Mouse (Mus musculus): ENCODE results near the gene Reps1. TPM values are rescaled to one million over a fixed set of nuclear protein-coding genes. Genes with fewer than 3 reads are reported as not detected.
A peak's percentile ranks its signal among the peaks of the same experiment; 100 is the strongest.

Gene Reps1
- 10 to 100 TPM; 22.8 to 25.3 TPM for total RNA-seq (2021)
- long read RNA-seq, experiment 1, transcript Reps1-210 (19 exons, 2,537 nt) = major isoform, 10 of 26 reads
- long read RNA-seq, experiment 1, partial matches to known transcripts = 1 of 26 reads
- long read RNA-seq, experiment 1, other reads (novel, unspliced or antisense) = 13 of 26 reads
- long read RNA-seq, experiment 2, transcript Reps1-210 (19 exons, 2,537 nt) = major isoform, 7 of 23 reads
- long read RNA-seq, experiment 2, partial matches to known transcripts = 2 of 23 reads
- long read RNA-seq, experiment 2, other reads (novel, unspliced or antisense) = 13 of 23 reads

DNA sequence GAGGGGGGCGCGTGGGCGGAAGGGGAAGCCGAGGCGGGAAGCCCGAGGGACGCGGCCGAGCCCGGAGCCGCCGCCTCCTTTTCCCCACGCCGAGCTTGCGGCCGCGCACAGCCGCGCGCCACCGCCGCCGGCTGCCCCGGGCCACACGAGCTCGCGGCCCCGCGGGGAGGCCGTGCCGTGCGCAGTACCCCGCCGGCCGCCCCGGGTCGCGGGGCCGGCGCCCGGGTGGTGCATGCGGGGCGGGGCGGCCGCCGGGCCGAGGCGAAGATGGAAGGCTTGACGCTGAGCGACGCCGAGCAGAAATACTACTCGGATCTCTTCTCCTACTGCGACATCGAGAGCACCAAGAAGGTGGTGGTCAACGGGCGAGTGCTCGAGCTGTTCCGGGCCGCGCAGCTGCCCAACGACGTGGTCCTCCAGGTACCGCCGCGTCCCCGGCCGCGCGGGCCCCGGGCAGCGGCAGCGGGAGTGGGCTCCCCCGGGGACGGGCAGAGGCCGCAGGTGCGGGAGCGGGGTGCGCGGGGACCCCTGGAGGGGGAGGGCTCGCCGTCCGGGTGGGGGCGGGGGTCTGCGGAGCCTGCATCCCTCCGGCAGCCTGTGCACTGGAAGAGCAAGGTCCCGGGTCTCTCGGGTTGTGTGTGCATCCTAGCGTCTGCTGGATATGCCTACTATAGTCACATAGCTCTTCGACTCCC, at the start of gene Reps1:
TSS of gene Reps1 (plus strand) at position 166 of the 695 bp plus-strand sequence.
- intact Hi-C loops (cut with DNase I) = loop anchor here (1.0 to 10.0 kb wide), 3 partner anchors 46 to 321 kb away; no protein-coding TSS in a partner anchor
- peak; percentile 54 for DNase-seq
- peak within 1 kb of the TSS; percentile 97 for H3K4me3 ChIP-seq
- H3K27ac ChIP-seq = peak within 1 kb of the TSS; percentile 93
- TF ChIP-seq CTCF (IDR thresholded peaks at IDR 0.05) = no peak

DNA sequence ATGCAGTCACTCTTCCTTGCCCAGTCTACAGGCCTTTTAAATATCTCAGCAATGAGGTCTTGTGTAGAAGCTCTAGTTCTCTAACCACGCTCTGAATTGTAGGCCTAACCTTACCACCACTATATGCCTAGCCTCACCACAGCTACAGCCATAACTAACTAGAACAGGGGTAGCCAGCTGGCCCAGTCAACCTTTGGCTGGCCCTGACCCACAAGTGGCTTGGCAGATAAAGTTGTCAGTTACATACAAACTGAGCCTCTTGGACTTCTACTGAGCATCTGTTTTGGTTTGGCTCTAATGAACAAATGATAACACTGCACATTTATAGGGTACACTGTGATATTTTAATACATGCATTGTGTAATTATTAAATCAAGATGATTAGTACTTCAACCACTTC, 48.9 kb upstream of the Reps1 start:
- TF ChIP-seq CTCF (IDR thresholded peaks at IDR 0.05) = no peak
- Histone ChIP-seq H3K27ac (no peak overlapping the region), H3K4me3 (no peak overlapping the region)
- intact Hi-C loops (cut with DNase I) = no loop called here
- DNase-seq = peak; percentile 72

DNA sequence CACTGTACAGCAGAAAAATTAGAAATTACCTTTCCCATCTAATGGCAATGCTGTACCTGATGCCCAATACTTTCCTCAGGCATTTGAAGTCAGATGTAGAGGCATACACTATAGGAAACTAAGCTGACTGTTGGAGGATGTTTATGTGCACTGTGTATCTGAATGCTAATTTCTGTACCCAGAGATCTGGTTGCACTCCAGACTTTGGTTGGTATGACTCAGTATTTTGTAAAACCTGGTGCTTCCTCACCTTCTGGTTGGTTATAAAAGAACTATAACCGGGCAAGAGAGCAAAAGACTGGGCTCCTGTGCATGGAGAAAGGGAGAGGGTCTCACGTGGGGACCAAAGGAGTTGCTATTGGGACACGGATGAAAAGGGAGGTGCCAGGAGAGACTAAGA, 48.4 kb upstream of the Reps1 start:
- H3K4me3 ChIP-seq = no peak overlapping the region
- DNase-seq = no peak
- no peak overlapping the region for H3K27ac ChIP-seq
- intact Hi-C loops (cut with DNase I) = no loop called here
- no peak for TF ChIP-seq CTCF (IDR thresholded peaks at IDR 0.05)

DNA sequence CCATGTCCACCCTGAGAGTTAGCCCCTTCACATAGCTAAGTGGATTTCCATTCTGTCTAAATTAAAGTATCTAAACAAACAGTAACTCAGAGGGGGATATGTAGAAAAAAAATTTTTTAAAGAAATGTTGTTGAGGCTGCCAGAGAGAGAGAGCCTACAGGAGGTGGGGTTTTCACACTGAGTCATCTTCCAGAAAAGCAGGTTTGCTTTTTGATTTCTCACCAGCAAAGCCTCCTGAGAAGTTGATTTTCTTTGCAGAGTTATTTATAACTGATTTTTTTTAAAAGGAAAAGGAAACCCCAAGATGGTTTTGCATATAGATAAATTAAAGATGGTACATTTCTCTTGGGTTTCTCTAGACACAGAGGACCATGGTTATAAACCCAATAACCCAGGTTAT, 47.5 kb upstream of the Reps1 start:
- no peak overlapping the region for H3K4me3 ChIP-seq
- intact Hi-C loops (cut with DNase I) = no loop called here

DNA sequence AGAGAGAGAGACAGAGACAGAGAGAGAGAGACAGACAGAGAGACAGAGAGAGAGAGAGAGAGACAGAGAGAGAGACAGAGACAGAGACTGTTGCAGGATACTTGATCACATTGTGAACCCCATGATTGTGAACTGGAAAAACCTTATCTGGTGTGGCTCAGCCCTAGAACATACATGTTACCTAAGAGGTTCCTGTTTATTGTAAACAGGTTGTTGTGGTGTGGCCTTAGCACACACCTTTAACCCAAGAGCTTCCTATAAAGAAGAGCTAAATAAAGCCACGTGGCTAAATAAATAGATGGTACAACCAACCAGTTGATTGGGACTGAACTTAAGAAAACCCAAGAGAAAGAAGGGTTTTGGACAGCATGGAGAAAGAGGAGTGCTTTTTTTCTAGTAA, 45.9 kb upstream of the Reps1 start:
- no peak for TF ChIP-seq CTCF (IDR thresholded peaks at IDR 0.05)
- H3K4me3 ChIP-seq = no peak overlapping the region
- no peak overlapping the region for H3K27ac ChIP-seq
- intact Hi-C loops (cut with DNase I) = no loop called here
- DNase-seq = no peak

More for the DNA sequence above, 47.5 kb upstream of the Reps1 start:
- no peak for TF ChIP-seq CTCF (IDR thresholded peaks at IDR 0.05)
- no peak for DNase-seq
- H3K27ac ChIP-seq = no peak overlapping the region

DNA sequence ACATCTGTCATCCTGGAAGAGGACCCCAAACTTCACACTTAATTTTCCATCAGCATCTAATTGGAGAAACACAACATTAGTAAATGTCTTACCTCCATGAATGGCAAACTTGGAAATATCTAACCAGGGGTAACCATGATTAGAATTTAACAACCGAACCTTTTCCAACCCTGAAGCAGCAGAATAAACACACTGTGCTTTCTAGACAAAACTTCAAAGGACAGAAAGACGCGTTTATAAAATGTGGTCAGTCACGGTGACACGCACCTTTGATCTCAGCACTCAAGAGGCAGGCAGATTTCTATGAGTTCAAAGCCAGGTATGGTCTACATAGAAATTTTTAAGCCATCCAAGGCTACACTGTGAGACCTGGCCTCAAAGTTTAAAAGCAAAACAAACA, 43.9 kb upstream of the Reps1 start:
- intact Hi-C loops (cut with DNase I) = no loop called here
- no peak overlapping the region for H3K27ac ChIP-seq
- no peak overlapping the region for H3K4me3 ChIP-seq
- no peak for DNase-seq
- TF ChIP-seq CTCF (IDR thresholded peaks at IDR 0.05) = no peak

DNA sequence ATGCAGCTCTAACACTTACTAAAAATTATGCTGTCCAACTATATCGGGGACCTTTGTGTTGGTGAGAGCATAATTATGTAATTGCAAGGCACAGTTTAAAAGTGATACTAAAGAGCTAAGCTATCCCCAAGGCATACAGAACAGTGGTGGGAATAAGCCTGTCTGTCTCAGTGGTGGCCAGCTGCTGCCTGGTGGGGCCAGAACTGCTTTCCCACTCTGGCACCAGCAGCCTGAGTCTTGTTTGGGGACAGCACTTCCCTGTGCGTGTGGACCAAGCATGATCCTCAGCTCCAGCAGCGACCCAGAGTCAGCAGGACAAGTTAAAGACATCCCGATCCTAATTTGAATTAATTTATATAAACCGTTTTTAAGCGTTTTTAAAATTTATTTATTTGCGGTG, 35.2 kb upstream of the Reps1 start:
- H3K4me3 ChIP-seq = no peak overlapping the region
- H3K27ac ChIP-seq = no peak overlapping the region
- no peak for DNase-seq
- intact Hi-C loops (cut with DNase I) = loop anchor here (5.0 kb wide), 1 partner anchor 68 kb away; no protein-coding TSS in a partner anchor
- no peak for TF ChIP-seq CTCF (IDR thresholded peaks at IDR 0.05)

DNA sequence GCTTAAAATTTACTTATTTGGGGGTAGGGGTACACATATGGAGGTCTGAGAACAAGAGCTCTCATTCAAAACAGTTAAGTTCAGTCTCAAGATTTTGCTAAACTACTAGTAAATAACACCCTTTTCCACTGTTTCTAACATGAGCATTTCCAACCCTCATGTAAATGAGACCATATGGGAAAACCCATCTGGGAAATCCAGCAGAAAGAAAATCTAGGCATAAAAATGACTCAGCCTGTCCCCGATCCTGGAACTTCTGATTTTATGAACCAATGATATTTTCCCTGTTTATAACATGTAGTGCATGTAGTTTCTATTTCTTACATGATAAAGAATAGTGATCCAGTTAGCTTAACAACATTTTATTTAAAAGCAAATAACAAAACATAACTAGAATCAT, 34.8 kb upstream of the Reps1 start:
- DNase-seq = no peak
- H3K27ac ChIP-seq = no peak overlapping the region
- intact Hi-C loops (cut with DNase I) = loop anchor here (5.0 kb wide), 1 partner anchor 69 kb away; no protein-coding TSS in a partner anchor
- H3K4me3 ChIP-seq = no peak overlapping the region
- no peak for TF ChIP-seq CTCF (IDR thresholded peaks at IDR 0.05)

DNA sequence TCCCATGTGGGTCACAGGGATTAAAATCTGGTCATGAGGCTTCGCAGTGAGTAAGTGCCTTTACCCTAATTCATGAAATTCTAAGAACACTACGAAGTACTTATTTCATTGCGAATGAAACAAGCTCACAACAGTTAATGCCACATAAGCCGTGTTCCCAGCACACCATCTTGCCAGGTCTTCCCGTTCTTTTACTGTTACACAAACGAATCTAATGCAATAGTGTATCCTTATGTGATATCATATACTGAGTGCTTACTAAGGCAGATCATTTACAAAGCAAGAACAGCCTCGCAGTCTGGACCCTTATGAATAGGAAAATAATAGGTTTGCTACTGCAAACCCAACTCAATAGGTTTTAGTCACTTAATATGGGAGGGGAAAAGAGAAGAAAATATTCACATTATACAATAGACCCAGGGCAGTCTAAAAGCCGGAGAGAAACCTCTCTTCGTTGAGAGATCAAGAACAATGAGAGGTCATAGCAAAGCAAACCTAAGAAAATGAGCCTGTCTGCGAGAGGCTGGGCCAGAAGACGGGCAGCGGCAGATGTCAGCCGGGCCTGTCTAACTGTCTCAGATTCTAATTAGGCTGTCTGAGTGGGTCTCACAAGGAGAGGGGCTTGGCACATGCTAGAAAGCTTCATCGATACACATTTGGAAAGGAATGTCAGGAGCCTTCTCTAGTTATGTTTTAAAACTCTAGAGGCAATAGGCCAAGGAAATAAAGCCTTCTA, 33.9 kb upstream of the Reps1 start:
- peak; percentile 22 for DNase-seq
- H3K4me3 ChIP-seq = peak overlapping the region; percentile 79
- no peak for TF ChIP-seq CTCF (IDR thresholded peaks at IDR 0.05)
- H3K27ac ChIP-seq = peak overlapping the region; percentile 86
- intact Hi-C loops (cut with DNase I) = loop anchor here (5.0 kb wide), 1 partner anchor 69 kb away; no protein-coding TSS in a partner anchor

DNA sequence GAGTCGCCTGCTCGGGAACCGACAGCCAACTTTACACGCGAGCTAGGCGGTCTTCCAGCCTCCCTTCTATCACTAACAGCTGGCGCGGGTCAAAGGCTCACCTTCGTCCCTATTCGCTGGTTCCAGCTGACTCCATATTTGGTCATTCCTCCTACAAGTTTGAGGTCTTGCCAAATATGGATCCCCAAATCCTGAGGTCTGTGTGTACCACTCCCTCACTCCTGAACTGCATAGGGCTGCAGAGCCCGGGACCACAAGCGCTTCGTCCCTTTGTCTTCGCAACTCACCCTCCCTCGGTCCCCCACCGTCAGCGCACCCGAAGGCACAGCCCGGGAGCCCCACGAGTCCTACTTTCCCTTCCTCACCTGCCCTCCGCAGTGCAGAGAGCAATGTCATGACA, 33.3 kb upstream of the Reps1 start:
- peak; percentile 80 for DNase-seq
- intact Hi-C loops (cut with DNase I) = loop anchor here (5.0 kb wide), 1 partner anchor 70 kb away; no protein-coding TSS in a partner anchor
- Histone ChIP-seq H3K4me3 (peak overlapping the region; percentile 79), H3K27ac (peak overlapping the region; percentile 86)
- TF ChIP-seq CTCF (IDR thresholded peaks at IDR 0.05) = no peak

DNA sequence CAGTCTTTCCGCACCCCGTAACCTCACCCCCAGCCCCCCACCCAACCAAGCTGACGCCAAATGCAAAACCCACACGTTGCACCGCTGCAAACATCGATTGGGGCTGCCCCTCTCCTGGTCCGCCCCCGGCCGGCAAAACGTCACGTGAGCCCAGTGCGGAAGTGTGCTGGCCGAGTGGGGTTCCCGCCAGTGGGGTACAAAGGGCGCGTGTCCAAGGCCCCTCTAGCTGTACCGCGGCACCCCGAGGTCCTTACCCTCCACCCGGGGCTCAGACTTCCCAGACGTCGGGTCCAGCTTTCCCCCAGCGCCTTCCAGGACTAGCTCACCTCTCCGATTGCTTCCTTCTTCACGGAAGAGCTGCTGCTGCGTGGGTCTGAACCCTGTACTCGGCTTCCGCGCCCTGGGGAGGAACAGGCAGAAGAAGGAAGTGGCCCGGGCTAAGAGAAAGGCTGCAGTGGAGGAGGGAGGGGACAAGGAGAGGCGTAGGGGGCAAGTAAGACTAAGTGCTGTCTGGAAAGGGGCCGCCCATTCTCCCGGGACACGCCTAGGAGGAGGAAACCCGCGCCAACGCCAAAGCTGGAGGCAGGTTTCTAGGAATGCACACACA, 32.8 kb upstream of the Reps1 start, which contains the start of gene Abracl:
TSS of gene Abracl (minus strand) at position 548 of the 607 bp plus-strand sequence.
- Histone ChIP-seq H3K4me3 (peak within 1 kb of the TSS; percentile 79), H3K27ac (peak within 1 kb of the TSS; percentile 86)
- peak; percentile 20; the same call in 1 of the 2 replicates for TF ChIP-seq CTCF (IDR thresholded peaks at IDR 0.05)
- peak; percentile 73 for DNase-seq
- intact Hi-C loops (cut with DNase I) = loop anchor here (5.0 kb wide), 1 partner anchor 71 kb away; no protein-coding TSS in a partner anchor

DNA sequence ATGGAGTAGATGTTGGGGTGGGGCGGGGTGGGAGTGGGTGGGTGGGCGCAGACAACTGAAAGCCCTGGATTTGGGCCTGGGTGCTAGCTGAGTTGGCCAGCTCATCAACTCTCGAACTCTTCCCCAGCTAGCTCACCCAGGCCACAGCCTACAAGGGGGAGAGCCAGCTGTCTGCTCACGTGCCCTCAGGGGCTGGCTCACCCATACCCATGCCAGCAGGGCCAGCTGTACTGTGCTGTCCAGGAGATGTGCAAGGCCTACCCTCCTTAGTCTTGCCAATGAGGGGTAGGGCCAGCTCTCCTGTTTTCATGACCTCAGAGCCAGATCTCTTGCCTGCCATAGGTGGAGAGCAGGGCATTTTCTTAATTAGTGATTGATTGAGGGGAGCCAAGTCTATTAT, 21.3 kb upstream of the Reps1 start:
- intact Hi-C loops (cut with DNase I) = no loop called here
- no peak for TF ChIP-seq CTCF (IDR thresholded peaks at IDR 0.05)
- Histone ChIP-seq H3K27ac (no peak overlapping the region), H3K4me3 (no peak overlapping the region)
- no peak for DNase-seq

Data from gastrocnemius, adult 2 months (tissue).